Mouse (Mus musculus): ENCODE measurements at regions not wholly inside any gene's neighbourhood (a gene's known extent, or its start where the extent isn't known, plus 50 kb on each side); places are given as distances from the start of the nearest gene placed in this dataset.
A peak's percentile ranks its signal among the peaks of the same experiment; 100 is the strongest.

DNA sequence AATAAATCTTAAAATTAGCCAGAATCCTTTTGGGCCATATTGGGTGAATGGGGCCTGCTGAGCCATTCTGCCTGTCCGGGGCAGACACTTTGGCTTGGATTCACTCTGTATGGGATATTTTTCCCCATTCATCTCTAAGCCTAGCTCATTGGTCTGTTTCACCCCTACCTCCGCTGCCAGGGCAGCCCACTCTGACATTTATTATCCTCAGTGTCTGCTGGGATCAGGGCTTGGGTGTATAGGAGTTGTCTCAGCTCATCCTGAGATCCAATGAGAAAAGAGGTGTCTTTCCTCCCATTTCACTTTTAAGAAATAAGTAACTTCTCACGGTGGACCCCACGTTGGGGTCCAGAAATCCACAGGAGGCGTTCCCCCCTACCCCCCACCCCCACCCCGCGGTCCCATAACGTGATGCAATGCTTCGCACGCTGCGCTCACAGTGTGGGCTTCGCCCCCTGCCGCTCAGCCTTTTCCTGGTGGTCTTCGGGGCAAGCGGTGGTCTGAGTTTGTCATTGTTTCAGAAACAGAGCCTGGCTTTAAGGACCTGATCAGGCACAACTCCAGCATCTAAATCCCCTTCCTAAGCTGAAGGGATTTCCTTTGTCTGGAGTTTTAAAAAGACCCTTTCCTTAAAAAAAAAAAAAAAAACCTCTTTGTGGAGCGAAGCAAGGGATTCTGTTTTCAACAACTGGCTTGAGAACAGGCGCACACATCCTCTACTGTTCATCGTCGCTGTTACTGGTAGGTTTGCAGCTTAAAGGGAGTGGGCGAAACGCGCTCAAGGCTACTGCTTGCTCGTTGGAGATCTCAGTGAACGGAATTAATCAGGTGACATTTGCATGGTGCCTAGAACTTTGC lies 61.5 kb upstream of the Cpsf6 start:
- Histone ChIP-seq H3K36me3 (ENCODE audit: control insufficient read depth, insufficient read depth, low read length) (no peaks in the 10 kb centered on the region), H3K27ac (ENCODE audit: low read length) (no peak overlapping the region), H3K9me3 (ENCODE audit: control insufficient read depth, low read length) (no peaks in the 10 kb centered on the region), H3K27me3 (replicated peaks; ENCODE audit: control insufficient read depth, insufficient read depth, low read length) (no peaks in the 10 kb centered on the region), H3K9ac (ENCODE audit: low read depth, low read length) (no peak overlapping the region), H3K4me3 (ENCODE audit: low read length) (no peak overlapping the region), H3K4me2 (ENCODE audit: low read depth, low read length) (no peak overlapping the region), H3K4me1 (ENCODE audit: control insufficient read depth, insufficient read depth, low read length) (no peaks in the 10 kb centered on the region)
- ATAC-seq: no peak
- WGBS: 39% methylated on average over 24 of the region's 24 CpGs

DNA sequence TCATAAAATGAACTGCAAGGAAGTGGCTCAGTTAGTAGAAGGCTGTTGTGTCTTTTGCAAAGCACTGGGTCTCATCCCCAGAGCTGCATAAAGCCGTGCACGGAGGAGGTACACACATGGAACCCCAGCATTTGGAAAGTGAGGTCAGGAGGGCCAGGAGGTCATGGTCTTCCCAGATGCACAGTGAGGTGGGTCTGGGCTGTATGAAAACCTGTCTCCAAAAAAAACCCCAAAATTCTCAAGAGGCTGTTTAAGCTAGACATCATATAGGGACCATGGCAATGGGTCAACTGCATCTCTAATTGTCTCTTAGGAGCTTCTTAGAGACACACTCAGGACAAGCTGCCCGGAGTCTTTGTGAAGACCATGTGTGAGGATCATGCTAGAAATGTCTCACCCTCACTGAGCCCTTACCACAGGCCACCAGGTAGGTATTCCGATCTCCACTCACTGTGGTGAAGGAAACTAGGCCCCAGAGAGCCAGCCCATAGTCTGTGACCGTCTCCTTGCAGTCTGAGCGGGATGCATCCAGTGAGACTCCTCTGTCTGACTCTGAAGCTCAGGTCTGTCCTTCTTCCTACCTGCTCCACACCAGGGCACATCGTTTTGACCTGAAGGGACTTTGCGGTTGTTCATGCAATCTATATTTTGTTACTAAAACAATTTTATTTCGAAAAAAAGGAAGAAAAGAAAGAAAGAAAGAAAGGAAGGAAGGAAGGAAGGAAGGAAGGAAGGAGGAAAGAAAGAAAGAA lies 60.6 kb upstream of the Cpsf6 start:
- ATAC-seq: no peak
- Histone ChIP-seq H3K4me3 (ENCODE audit: low read length) (no peak overlapping the region), H3K27me3 (replicated peaks; ENCODE audit: control insufficient read depth, insufficient read depth, low read length) (no peaks in the 10 kb centered on the region), H3K27ac (ENCODE audit: low read length) (no peak overlapping the region), H3K36me3 (ENCODE audit: control insufficient read depth, insufficient read depth, low read length) (no peaks in the 10 kb centered on the region), H3K9me3 (ENCODE audit: control insufficient read depth, low read length) (no peaks in the 10 kb centered on the region), H3K4me2 (ENCODE audit: low read depth, low read length) (no peak overlapping the region), H3K9ac (ENCODE audit: low read depth, low read length) (no peak overlapping the region), H3K4me1 (ENCODE audit: control insufficient read depth, insufficient read depth, low read length) (peaks cover 4% of the 10 kb centered on the region)
- 88% methylated on average over 9 of the region's 9 CpGs for WGBS

DNA sequence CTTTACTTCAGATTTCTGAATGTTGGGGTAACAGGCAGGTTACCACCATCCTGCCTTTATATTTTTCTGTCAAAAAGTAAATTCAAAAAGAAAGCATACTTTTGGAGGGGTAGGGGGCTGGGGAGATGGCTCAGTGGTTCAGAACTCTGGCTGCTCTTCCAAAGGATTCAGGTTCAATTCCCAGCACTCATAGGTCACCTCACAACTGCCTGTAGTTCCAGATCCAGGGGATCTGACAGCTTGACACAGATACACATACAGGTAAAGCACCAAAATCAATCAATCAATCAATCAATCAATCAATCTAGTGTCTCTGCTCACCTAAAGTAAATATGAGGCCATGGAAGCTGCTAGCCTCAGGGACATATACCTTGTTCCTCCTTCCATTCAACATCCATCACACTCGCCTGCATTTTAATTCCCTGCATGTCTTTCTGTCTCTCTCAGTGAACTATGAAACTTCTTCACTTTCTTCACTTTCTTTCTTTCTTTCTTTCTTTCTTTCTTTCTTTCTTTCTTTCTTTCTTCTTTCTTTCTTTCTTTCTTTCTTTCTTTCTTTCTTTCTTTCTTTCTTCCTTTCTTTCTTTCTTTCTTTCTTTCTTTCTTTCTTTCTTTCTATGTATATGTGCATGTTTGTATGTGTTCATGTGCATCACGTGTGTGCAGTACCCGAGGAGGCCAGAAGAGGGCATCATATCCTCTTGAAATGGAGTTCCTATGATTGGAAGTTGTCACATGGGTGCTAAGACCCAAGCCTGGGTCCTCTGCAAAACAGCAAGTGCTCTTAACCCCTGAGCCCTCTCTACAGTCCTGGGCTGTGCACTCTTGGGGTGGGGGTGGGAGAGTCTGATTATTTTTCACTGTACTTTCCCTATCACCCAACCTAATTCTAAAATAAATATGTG lies 59.6 kb upstream of the Cpsf6 start:
- ATAC-seq: no peak
- 91% methylated on average over 3 of the region's 3 CpGs for WGBS

DNA sequence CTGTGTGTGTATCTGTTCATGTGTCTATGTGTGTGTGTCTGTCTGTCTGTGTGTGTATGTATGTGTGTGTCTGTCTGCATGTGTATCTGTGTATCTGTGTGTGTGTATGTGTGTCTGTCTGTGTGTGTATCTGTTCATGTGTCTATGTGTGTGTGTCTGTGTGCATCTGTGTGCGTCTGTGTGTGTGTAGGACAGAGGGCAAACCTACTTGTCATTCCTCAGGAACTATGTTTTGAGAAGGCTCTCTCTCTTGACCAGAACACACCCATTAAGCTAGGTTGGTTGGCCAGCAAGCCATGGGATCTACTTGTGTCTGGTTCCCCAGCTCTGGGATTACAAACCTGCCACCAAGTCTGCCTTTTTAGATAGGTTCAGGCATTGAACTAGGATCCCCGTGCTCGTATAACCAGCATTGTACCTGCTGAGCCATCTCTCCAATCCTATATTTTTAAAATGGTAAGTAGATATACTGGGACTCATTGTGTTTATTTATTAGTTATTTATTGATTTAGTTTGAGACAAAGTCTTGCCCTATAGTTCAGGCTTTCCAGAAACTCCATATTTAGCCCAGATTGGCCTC lies 58.9 kb upstream of the Cpsf6 start:
- Histone ChIP-seq H3K27me3 (replicated peaks; ENCODE audit: control insufficient read depth, insufficient read depth, low read length) (no peaks in the 10 kb centered on the region), H3K4me2 (ENCODE audit: low read depth, low read length) (no peak overlapping the region), H3K4me1 (ENCODE audit: control insufficient read depth, insufficient read depth, low read length) (peaks cover 11% of the 10 kb centered on the region), H3K9me3 (ENCODE audit: control insufficient read depth, low read length) (no peaks in the 10 kb centered on the region), H3K36me3 (ENCODE audit: control insufficient read depth, insufficient read depth, low read length) (no peaks in the 10 kb centered on the region), H3K9ac (ENCODE audit: low read depth, low read length) (no peak overlapping the region), H3K27ac (ENCODE audit: low read length) (no peak overlapping the region), H3K4me3 (ENCODE audit: low read length) (no peak overlapping the region)
- no peak for ATAC-seq
- WGBS: 93% methylated on average over 3 of the region's 3 CpGs

More for the DNA sequence above, 59.6 kb upstream of the Cpsf6 start:
- Histone ChIP-seq H3K4me3 (ENCODE audit: low read length) (no peak overlapping the region), H3K36me3 (ENCODE audit: control insufficient read depth, insufficient read depth, low read length) (no peaks in the 10 kb centered on the region), H3K4me2 (ENCODE audit: low read depth, low read length) (no peak overlapping the region), H3K27me3 (replicated peaks; ENCODE audit: control insufficient read depth, insufficient read depth, low read length) (no peaks in the 10 kb centered on the region), H3K4me1 (ENCODE audit: control insufficient read depth, insufficient read depth, low read length) (peaks cover 11% of the 10 kb centered on the region), H3K9me3 (ENCODE audit: control insufficient read depth, low read length) (no peaks in the 10 kb centered on the region), H3K27ac (ENCODE audit: low read length) (no peak overlapping the region), H3K9ac (ENCODE audit: low read depth, low read length) (no peak overlapping the region)

DNA sequence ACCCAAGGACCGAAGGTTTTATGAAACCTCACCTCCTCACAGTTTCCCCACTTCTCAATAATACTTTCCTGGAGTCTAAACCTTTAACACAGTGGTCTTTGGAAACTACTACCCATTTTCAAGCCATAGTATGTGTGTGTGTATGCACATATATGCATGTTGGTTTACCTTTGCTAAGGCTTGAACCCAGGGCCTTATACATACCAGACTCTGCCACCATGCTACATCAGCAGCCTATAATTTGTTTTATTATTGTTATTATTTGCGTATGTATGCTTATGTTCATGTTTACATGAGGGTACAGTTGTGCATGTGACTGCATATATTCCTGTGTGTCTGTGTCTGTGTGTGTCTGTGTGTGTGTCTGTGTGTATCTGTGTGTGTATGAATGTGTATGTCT lies 58.2 kb upstream of the Cpsf6 start:
- Histone ChIP-seq H3K4me2 (ENCODE audit: low read depth, low read length) (no peak overlapping the region), H3K4me3 (ENCODE audit: low read length) (no peak overlapping the region), H3K9me3 (ENCODE audit: control insufficient read depth, low read length) (no peaks in the 10 kb centered on the region), H3K27me3 (replicated peaks; ENCODE audit: control insufficient read depth, insufficient read depth, low read length) (no peaks in the 10 kb centered on the region), H3K36me3 (ENCODE audit: control insufficient read depth, insufficient read depth, low read length) (no peaks in the 10 kb centered on the region), H3K4me1 (ENCODE audit: control insufficient read depth, insufficient read depth, low read length) (peaks cover 11% of the 10 kb centered on the region), H3K27ac (ENCODE audit: low read length) (no peak overlapping the region), H3K9ac (ENCODE audit: low read depth, low read length) (no peak overlapping the region)
- no peak for ATAC-seq
- 88% methylated on average over 2 of the region's 2 CpGs for WGBS

DNA sequence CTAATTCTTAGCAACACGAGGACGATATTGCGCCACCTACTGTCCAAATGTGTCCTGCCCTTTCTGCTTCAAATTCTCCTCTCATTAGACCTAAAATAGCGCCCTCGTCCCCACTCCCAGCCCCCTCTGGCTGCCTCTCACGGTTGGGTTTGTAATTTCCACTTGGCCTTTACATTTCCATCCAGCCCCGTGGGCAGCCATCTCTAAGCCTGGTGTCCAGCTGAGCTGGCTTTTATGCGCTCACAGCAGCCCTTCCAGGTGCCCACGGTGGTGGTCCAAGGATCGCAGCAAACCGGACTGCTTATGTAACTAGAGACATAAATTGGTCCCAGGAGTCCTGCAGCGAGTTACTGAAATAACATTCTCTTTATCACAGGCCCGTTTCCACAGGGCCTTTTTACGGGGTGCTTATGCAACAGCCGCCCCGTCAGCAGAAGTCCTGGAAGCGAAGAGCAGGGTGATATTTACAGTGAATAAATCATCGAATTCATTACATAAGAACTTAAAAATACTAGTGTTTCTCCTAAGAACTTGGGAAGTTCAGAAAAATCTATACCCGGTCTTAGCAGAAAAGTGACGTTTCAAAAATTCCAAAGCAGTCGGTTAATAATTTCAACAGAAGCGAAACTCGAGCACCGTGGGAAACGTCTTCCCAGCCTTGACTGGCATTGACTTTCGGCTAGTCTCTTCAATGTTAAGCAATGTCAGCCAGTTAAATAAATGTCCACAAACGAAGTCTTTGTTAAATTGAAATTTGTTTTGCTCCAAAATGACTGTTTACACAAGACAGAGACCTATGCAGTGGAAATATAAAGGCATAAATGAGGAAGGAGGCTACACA lies 57.3 kb upstream of the Cpsf6 start:
- H3K27ac ChIP-seq (ENCODE audit: low read length): no peak overlapping the region
- peaks cover 11% of the 10 kb centered on the region for H3K4me1 ChIP-seq (ENCODE audit: control insufficient read depth, insufficient read depth, low read length)
- 45% methylated on average over 27 of the region's 27 CpGs for WGBS
- no peak overlapping the region for H3K4me2 ChIP-seq (ENCODE audit: low read depth, low read length)
- no peaks in the 10 kb centered on the region for H3K36me3 ChIP-seq (ENCODE audit: control insufficient read depth, insufficient read depth, low read length)
- H3K9me3 ChIP-seq (ENCODE audit: control insufficient read depth, low read length): no peaks in the 10 kb centered on the region
- H3K4me3 ChIP-seq (ENCODE audit: low read length): no peak overlapping the region
- no peak for ATAC-seq
- no peaks in the 10 kb centered on the region for H3K27me3 ChIP-seq (replicated peaks; ENCODE audit: control insufficient read depth, insufficient read depth, low read length)
- no peak overlapping the region for H3K9ac ChIP-seq (ENCODE audit: low read depth, low read length)

DNA sequence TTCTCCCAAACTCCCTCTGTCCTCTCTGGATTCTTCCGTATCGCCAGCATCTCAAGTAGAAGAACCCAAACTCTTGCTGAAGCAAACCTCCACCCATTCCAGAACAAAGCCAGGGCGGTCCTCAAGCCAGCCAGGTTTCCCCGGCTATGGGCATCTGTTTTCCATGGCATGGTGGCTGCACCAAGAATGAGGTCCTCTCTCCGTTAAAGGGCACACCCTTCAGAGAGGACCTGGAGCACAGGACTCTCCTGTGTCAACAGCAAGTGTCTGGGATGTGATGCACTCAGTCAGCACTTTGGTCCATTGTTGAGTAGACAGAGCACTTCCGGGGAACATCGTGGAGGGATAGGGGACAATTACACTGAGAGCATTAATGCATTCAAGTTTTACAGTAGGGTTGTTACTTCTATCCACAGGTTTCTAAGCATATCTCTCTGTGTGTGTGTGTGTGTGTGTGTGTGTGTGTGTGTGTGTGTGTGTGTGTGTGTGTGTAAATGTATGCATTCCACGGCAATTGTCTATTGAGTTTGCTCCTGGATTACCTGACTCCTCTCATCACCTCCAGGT lies 56.6 kb upstream of the Cpsf6 start:
- Histone ChIP-seq H3K36me3 (ENCODE audit: control insufficient read depth, insufficient read depth, low read length) (no peaks in the 10 kb centered on the region), H3K4me3 (ENCODE audit: low read length) (no peak overlapping the region), H3K27me3 (replicated peaks; ENCODE audit: control insufficient read depth, insufficient read depth, low read length) (no peaks in the 10 kb centered on the region), H3K9ac (ENCODE audit: low read depth, low read length) (no peak overlapping the region), H3K9me3 (ENCODE audit: control insufficient read depth, low read length) (no peaks in the 10 kb centered on the region), H3K4me2 (ENCODE audit: low read depth, low read length) (no peak overlapping the region), H3K4me1 (ENCODE audit: control insufficient read depth, insufficient read depth, low read length) (peaks cover 11% of the 10 kb centered on the region), H3K27ac (ENCODE audit: low read length) (no peak overlapping the region)
- WGBS: 63% methylated on average over 8 of the region's 8 CpGs
- no peak for ATAC-seq

DNA sequence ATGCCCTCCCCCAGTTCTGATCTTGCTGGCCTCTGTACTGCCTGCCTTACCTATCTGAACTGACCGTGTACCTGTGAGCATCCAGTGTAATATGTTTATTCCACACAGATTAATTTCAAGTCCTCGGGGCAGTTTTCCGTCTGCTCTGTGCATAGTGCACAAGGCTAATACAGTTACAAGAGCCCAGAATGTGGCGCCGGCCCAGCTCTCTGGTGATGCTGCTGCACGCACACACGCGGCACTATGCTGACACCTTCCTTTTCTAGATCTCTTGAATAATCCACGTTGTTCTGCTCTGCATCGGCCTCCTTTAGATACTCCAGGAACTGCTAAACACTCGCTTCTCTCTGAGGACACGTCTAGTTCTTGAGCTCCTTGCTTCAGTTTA lies 55.9 kb upstream of the Cpsf6 start:
- Histone ChIP-seq H3K36me3 (ENCODE audit: control insufficient read depth, insufficient read depth, low read length) (no peaks in the 10 kb centered on the region), H3K9me3 (ENCODE audit: control insufficient read depth, low read length) (no peaks in the 10 kb centered on the region), H3K4me2 (ENCODE audit: low read depth, low read length) (peak overlapping the region; percentile 58), H3K27ac (ENCODE audit: low read length) (no peak overlapping the region), H3K27me3 (replicated peaks; ENCODE audit: control insufficient read depth, insufficient read depth, low read length) (no peaks in the 10 kb centered on the region), H3K4me3 (ENCODE audit: low read length) (no peak overlapping the region), H3K4me1 (ENCODE audit: control insufficient read depth, insufficient read depth, low read length) (peaks cover 11% of the 10 kb centered on the region), H3K9ac (ENCODE audit: low read depth, low read length) (peak overlapping the region; percentile 47; the same call in 1 of the 2 replicates)
- peak; percentile 29; the same call in 1 of the 2 replicates for ATAC-seq
- 42% methylated on average over 12 of the region's 12 CpGs for WGBS

Measured in intestine, embryonic 16.5 days (tissue).